Mouse (Mus musculus): ENCODE results near the gene Apoe.
"Not testable (repeated sequence)": the region's sequence is repeated elsewhere in the genome, so short reads cannot be mapped to it uniquely, and the experiment has no call there.

Gene Apoe

DNA sequence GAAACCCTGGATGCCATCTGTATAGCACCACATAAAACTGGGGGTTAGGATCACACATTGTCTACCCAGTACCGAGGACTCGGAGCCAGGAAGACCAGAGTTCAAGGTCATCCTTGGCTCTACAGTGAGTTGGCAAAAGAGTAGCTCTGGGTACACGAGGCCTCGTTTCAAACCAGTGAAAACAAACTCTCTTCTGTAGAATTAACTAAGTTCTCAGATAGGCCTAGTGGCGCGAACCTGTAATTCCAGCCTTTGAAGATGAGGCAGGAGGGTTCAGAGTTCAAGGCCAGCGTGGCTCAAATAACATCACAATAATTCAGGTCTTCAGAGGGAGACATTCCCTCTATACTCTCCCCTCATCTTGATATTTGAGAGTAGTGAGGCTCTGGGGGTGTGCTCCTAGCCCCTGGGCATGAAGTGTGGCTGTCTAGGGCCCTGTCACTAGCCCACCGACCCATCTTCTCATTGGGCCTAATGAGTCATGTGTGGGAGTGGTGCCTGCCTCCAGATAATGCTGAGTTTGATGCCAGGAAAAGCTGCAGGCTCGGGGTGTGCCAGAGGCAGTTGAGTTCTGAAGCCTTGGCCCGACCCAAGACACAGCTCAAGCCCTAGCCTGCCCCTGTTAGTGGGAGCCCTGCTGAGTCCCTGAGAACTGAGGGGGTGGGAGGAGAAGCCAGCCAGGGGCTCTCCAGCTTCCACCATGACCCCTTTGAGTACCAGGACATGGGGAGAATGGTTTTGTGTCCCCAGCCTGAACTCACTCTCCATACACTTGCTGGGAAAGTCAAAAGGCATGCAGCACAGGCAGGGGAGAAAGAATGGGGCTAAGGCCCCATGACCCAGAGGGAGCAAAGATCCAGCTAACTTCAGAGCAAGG lies 4.4 kb downstream of the Apoe start:
- in situ Hi-C loops (cut with MseI, MboI) = no loop called here

DNA sequence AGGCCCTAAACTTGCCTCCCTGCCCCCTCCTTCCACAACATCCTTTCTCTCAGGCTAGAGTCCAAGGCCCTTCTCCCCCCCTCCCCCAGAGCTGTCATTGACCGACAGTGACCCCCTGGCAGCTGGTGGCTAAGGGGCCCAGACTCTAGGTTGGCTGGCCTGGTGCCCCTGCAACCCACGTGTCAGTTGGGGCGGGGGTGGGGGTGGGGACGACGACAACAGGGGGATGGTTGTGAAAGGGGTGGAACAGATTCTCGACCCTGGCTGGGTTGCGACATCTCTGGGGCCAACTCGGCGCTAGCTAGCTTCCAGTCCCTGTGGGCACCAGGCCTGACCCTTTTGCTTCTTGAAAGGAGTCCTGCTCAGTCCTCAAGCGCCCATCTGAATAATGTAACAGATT lies 5.6 kb downstream of the Apoe start:
- in situ Hi-C loops (cut with MseI, MboI) = no loop called here

DNA sequence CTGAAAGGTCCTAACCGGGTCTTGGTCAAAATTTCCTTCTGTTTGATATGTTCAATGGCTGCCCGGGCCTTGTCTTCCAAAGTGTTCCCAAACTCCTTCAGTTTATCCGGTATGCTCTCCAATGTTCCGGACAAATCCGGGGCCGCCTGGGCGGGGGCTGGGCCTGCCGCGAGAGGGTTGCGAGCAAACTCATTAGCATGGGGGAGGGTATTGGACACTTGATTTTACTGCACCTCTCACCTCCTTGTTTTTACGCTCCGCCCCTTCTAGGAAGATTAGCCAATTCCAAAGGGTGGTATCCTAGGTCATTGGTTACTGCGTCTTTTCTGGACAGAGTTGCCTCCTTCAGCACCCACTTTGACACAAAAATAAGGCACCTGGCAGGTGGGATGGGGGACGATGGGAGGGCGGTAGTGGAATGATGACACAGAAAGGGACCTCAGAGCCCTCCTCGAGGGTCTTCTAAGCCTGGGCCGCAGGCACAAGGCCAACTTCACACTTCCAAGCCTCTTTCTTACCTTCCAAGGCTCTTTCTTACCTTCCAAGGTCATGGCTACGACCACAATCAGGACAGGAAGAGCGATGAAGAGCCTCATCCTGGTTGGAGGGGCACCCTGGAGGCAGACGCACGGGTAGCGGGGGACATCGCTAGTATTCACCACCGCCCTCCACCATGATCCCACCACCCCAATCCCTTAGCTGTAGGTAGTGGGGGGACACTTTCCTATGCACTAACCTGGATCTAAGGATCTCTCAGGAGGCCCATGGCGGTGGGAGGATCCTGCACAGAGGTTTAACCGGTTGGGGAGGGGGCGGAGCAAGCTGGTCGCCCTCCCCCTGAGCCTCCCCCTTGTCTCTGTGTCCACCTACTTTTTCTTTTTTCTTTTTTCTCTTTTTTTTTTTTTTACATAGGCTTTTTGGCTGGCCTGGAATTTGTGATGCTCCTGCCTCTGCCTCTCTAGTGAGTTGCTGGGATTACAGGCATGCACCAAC lies 6.8 kb downstream of the Apoe start, which contains the start of gene Apoc1:
TSS of gene Apoc1 (minus strand) at position 788 of the 993 bp plus-strand sequence.
- in situ Hi-C loops (cut with MseI, MboI) = no loop called here

DNA sequence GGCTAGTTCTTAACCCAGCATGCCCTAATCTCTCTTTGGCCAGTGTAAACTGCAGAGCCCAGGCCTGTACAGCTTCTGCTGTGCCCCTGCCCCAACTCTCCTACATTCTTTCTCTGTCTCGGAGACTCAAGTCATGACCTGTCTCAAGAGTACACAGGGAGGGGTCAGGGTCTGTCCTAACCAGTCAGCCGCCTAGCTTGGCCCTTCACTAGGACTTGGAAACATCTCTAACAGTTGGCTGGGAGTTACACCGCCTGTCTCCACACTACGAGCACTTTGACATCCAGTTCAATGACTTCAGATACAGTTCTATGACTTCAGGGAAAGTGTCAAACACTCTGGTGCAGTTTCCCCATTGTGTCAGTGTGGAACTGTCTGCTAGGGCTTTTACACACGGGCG lies 7.6 kb downstream of the Apoe start:
- in situ Hi-C loops (cut with MseI, MboI) = no loop called here

DNA sequence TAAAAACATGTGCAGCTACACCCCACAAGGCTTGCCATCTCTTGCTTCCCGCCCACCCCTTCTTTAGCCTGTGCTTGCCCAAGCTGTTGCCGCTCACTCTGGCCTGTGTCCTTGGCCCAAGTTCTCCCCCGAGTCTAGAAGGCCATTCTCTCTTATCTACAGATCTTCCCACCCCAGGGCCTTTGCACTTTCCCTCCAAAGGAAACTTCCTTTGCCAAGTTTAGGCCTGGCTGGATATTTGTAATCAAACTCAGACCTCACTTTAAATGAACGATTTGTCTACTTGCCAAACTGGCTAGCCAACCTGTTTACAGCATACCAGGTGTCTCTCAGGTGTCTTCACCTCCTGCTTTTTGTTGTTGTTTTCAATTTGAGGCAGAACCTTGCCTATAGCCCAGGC lies 8.1 kb downstream of the Apoe start:
- in situ Hi-C loops (cut with MseI, MboI) = no loop called here

DNA sequence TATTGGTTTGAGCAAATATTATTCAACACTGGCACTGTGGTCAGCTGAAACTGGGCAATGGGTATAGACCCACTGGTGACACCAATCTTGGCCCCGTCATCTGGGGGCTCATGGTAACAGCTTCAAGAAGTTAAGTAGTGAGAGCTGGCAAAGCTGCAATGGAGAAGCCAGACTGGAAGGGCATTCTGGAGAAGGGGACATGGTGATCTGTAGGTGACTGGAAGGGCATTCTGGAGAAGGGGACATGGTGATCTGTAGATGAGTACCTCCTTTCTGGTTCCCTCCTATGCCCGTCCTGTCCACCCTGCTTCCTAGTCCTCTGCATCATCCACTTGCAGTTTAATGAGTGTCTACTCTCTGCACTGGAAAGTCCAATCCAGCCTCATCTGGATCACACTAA lies 10.4 kb downstream of the Apoe start:
- in situ Hi-C loops (cut with MseI, MboI) = no loop called here

DNA sequence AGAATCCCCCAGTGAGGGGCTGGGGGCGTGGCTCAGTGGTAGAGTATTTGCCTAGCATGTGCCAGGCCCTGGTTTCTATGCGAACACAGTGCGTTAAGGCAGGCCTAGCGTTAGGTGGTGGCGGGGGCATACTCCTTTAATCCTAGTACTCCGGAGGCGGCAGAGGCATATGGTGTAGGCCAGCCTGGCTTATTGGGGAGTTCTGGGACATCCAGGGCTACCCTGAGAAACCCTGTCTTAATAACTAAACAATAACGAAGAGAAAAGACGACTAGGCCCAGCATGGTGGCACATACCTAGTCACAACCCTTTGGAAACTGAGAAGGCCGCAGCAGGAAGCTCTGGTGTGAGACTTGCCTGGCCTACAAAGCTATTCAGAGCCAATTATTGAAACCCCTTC lies 10.9 kb downstream of the Apoe start:
- in situ Hi-C loops (cut with MseI, MboI) = no loop called here

DNA sequence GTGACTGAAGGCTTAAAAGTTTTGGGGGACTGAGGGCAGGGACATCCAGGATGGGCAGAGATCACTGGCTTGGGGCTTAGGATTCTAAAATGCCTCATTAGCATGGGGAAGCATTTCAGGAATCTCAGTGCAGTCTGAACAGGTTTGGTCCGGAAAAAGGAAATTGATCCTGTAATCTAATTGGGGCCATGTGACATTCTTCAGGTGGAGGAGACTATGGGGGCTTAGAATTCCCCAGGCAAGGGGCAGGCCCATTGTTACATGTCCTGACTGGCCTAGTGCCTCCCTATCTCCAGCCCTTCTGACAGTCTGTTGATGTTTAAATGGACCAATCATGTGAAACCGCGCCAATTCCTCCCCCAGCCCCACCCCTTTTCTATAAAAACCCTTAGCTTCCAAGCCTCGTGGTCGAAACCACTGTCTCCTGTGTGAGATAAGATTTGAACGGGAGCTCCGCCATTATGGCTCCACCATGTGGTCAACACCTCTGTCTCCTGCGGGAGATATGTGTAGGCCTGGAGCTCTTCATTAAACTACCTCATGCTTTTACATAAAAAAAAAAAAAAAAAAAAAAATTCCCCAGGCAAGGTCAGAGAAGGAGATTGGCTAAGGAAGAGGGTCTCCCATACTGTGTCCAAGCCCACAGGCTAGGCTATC lies 11.9 kb downstream of the Apoe start:
- in situ Hi-C loops (cut with MseI, MboI) = not testable (repeated sequence)

DNA sequence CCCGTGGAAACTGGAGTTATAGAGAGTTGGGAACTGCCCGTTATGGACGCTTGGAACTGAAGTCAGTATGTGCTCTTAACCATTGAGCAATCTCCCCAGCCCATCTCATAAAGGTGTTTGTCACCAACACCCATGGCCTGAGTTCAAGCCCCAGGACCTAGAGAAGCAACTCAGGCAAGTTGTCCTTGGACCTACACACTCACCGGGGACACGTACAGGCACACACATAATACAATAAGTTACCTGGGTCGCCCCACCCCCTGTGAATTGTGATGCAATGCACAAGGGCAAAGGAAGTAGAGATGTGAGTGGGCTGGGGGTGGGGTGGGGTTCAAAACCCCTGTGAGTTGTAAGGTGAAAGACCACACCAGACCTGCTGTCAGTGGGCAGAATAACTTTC lies 12.5 kb downstream of the Apoe start:
- in situ Hi-C loops (cut with MseI, MboI) = no loop called here

DNA sequence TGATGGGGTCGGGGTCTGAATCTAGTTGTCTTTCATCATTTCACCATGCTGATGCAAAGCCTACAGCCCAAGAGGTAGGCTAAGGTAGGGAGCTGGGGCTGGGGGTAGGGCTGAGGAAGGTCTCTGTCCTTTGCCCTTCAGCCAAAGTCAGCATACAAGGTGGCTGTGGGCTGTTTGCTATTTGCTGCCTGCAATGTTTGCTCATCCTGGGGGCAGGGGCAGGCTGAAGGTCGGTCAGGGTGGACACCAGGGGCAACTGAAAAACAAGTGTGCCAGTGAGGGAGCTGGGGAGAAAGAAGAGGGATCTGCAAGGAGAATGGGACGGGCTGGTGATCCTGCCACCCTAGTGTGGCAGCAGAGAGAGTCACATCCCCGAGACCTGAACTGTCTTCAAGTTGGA lies 13.6 kb downstream of the Apoe start:
- in situ Hi-C loops (cut with MseI, MboI) = no loop called here

DNA sequence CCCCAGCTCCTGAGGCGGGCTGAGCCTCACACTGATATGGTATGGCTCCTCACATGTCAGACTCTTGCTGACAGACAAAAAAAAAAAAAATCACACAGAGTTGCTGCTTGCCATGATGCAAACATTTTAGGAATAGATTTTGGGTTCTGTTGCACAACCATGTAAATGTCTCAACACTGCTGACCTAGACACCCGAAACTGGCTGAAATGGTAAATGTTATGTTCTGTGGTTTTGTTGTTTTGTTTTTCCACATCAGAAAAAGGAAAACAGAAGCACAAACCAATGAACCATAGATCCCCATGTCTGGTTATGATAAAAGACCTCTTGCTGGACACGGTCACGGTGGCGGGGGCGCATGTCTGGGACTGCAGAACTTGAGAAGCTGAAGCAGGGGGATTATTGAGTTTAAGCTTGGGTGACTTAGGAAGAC lies 15.2 kb downstream of the Apoe start:
- in situ Hi-C loops (cut with MseI, MboI) = no loop called here

DNA sequence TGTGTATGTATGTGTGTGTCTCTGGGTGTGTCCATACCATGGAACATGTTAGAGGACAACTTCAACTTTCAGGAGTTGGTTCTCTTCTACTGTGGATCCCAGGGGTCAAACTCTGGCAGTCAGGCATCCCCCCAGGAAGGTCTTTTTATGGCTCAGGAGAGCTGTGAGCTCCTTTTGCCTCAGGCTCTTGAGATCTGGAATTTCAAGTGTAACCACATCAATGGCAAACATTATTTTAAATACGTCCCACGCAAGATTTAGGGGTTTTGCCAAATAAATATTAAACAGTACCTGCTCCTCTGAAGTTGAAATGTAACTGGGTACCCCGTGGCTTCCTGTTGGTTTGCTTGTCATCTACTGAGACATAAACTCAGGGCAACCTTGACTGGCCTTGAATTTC lies 16.0 kb downstream of the Apoe start:
- in situ Hi-C loops (cut with MseI, MboI) = no loop called here

DNA sequence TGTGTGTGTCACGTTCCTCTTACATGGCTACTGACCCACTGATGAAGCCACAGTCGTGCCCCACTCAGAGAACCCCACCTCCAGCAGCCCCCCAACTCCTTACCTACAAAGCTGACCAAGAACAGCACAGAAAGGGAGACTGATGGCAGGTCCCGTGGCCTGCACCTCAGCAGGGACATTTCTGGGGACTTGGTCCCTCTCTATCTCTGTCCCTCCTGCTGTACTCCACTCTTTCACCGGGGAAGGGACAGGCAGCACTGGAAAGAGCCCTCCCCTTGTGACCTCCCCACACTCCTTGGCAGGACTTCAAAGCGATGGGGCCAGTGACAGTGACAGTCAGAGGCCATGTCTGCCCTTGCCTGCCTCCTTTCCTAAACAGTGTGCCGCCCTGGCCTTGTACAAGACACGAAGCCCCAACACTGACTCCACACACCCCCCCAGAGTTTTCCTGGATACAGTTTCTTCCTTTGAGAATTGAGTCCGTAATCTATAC lies 17.7 kb downstream of the Apoe start, which contains the start of the genes Gm44805 and Apoc4:
TSS of gene Gm44805 (minus strand) at position 222 of the 493 bp plus-strand sequence.
TSS of gene Apoc4 (minus strand) at position 278 of the 493 bp plus-strand sequence.
- in situ Hi-C loops (cut with MseI, MboI) = no loop called here

DNA sequence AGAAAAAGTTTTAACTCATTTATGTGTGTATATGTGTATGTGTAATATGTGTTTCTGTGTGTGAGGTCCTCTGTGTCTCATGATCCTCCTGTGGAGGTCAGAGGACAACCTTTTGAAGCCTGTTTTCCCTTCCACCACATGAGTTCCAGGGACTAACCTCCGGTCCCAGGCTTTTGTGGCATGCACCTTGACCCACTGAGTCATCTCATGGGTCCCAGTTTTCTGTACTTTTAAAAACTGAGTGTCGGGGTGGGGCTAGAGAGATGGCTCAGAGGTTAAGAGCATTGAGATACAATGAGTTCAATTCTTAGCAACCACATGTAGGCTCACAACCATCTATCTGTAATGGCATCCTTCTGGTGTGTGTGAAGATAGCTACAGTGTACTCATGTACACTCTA lies 18.3 kb downstream of the Apoe start:
- in situ Hi-C loops (cut with MseI, MboI) = no loop called here

DNA sequence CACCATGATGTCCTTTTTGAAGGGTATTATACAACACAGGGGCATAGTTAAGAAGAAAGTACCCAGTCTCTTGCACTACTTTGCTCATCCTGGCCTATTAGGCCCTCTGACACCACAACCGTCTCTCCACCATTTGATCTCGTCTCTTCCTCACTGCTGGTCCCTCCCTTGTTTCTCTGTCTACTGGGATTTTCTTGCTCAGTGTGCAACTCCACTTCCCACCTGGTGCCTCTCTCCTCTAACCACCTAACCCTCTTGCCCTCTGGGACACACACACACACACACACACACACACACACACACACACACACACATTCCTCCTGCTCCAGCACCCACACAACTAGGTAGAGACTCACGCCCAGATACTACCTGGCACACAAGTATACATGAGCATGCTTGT lies 20.1 kb downstream of the Apoe start:
- in situ Hi-C loops (cut with MseI, MboI) = no loop called here

DNA sequence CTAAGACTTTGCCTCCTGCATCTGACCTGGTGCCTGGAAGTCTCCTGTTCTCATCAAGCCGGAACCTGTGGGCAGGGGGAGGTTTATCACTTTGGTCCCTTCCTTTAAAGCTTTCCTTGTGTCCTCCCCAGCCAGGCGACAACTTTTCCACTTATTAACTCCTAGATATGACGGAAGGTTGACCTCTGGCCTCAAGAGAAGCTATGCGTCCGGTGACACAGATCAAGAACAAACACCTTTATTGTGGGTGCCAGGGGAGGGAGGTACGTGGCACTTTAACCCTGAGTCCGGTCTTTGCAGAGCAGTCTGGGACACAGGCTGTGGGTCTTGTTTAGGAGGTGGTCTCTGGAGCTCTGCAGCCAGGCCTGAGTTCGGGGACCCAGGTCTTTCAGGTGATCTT lies 21.1 kb downstream of the Apoe start, which contains the start of gene Apoc2:
TSS of gene Apoc2 (minus strand) at position 70 of the 400 bp plus-strand sequence.
- in situ Hi-C loops (cut with MseI, MboI) = no loop called here

DNA sequence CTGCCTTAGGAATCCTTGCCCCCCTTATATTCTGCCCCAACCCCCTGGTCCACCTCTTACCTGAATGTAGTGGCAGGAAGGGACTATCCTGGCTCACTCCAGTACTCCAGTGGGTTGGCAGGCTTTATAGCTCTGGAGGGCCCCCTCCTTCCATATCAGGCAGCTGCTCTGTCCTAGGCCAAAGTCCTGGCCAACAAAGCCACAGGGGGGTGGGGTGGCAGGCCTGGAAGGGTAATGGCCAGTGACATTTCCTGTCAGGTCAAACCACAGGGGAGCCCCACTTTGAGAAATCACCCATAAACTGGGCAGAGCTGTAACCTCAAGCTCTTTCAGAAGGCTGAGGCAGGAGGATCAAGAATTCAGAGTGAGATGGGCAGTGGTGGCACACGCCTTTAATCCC lies 22.3 kb downstream of the Apoe start:
- in situ Hi-C loops (cut with MseI, MboI) = no loop called here

DNA sequence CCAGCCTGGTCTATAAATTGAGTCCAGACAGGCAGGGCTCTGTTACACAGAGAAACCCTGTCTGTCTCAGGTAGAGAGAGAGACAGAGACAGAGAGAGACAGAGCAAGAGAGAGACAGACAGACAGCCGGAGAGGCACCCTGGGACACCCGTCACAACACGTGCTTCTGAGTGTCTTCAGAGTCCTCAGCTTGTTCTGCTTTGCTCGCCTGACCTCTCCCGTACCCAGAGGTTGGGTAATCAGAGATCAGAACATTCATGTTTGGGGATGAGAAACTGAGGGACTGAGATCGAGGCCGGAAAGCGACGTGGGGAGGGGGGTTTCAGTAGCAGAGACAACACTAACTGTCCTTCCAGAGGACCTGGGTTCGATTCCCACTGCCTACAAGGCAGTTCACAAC lies 23.2 kb downstream of the Apoe start:
- in situ Hi-C loops (cut with MseI, MboI) = no loop called here

DNA sequence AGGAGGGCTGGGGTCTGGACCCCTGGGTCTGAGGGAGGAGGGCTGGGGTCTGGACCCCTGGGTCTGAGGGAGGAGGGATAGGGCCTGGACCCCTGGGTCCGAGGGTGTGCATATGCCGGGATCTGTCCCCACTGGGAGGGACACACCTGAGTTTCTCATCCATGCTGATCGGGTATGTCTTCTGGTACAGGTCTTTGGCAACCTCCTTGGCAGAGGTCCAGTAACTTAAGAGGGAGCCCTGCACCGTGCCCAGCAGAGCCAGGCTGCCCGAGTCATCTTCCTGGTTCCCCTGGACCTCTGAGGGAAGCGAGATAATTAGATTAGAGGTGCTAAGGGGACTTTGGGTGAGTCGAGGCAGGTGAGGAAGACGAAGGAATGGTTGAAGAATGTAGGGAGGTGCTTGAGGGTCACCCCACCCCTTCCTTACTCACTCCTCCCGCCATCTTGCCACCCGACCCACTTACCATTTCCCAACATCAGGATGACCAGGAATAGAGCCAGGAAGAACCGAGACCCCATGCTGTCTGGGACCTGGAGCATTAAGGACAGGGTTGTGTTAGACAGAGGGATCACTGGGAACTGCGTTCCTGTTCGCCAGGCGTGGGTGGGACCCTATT lies 25.8 kb downstream of the Apoe start:
- in situ Hi-C loops (cut with MseI, MboI) = no loop called here

DNA sequence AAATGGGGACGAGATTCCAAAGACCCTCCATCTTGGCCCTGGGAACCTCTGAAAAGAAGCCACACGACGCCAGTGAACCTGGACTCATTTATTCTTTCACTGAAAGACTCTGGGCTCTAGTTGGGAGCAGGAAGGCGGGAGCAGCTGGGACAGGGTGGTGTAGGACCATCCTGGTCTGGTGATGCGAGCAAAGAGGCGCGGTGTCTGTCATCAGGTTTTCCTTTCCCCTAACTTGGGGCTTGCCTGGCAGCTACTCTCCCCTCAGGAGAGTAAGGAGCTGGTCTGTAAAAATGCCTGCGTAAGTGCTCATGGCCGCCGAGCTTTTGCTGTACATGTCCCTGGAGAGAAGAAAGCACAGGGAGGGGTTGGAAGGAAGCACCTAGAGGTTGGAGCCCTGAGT lies 27.5 kb downstream of the Apoe start:
- in situ Hi-C loops (cut with MseI, MboI) = no loop called here
